Mouse (Mus musculus) MEL (cell line): Measurements from ENCODE around the gene Hivep2.

ENCODE experiments used
- CTCF ChIP-seq, 3 experiments: IDR thresholded peaks in 2 of 3; conservative IDR thresholded peaks in 1 of 3; 2 replicates each; pipeline ENCODE4 v1.5.1; 2011 to 2012; ENCODE audit warnings: low read length in 3 of 3, low read depth in 2 of 3, mild to moderate bottlenecking in 2 of 3, improper control_type of control experiment in 1 of 3, inconsistent platforms in 1 of 3, mixed read lengths in 1 of 3, moderate library complexity in 1 of 3; ENCODE audit not compliant: control insufficient read depth in 1 of 3, insufficient read depth in 1 of 3, poor library complexity in 1 of 3, severe bottlenecking in 1 of 3
- EP300 ChIP-seq, 2 experiments: IDR thresholded peaks; 2 replicates each; pipeline ENCODE4 v1.6.1; 2011; ENCODE audit warnings: improper control_type of control experiment in 2 of 2, low read length in 2 of 2, low read depth in 1 of 2, mild to moderate bottlenecking in 1 of 2
- NELFE ChIP-seq: IDR thresholded peaks from 2 replicates; pipeline ENCODE4 v1.6.1; 2011; ENCODE audit warnings: low read depth, low read length, improper control_type of control experiment
- POLR2A ChIP-seq, 2 experiments: IDR thresholded peaks; 2 replicates each; pipeline ENCODE4 v1.6.1; 2011 to 2012; ENCODE audit warnings: low read length in 2 of 2, mild to moderate bottlenecking in 2 of 2, control low read depth in 1 of 2, improper control_type of control experiment in 1 of 2, low read depth in 1 of 2, moderate library complexity in 1 of 2; ENCODE audit not compliant: control insufficient read depth in 1 of 2, insufficient read depth in 1 of 2, poor library complexity in 1 of 2
- POLR2AphosphoS2 ChIP-seq: IDR thresholded peaks from 2 replicates; pipeline ENCODE4 v1.6.1; 2011; ENCODE audit warnings: low read length, improper control_type of control experiment
- SIN3A ChIP-seq: IDR thresholded peaks from 2 replicates; pipeline ENCODE4 v1.6.1; 2012; ENCODE audit warnings: low read length, improper control_type of control experiment, inconsistent platforms
- SMC3 ChIP-seq: IDR thresholded peaks from 2 replicates; pipeline ENCODE4 v1.6.1; 2011; ENCODE audit warnings: low read depth, low read length, improper control_type of control experiment
- USF1 ChIP-seq: IDR thresholded peaks from 2 replicates; pipeline ENCODE4 v1.6.1; 2014; ENCODE audit warnings: low read depth, mild to moderate bottlenecking, inconsistent platforms, low read length, improper control_type of control experiment, moderate library complexity

DNA sequence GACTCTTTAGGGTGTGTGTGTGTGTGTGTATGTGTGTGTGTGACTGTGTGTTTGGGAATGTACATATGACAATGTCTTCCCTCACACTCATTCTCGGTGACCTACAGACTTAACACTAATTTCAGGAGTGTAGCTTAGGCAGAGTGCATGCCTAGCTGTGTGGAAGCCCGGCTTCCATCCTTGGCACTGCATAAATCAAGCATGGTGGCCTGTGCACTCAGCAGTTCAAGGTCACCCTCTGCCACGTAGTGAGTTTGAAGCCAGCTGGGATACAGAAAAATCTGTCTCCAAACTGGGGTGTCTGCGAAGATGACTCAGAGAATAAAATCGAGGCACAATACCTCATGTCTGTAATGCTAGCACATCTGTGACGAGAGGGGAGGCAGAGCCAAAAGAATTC is 115.0 kb downstream of the Hivep2 start:
- TF ChIP-seq SMC3, result no peak
- no peak for TF ChIP-seq NELFE
- TF ChIP-seq CTCF (IDR thresholded peaks at IDR 0.05 in 2 of 3, conservative IDR thresholded peaks at IDR 0.05 in 1 of 3; ENCODE audit: control insufficient read depth in 1 of 3, insufficient read depth in 1 of 3, low read depth in 2 of 3, low read length in 3 of 3, poor library complexity in 1 of 3, severe bottlenecking in 1 of 3), result no peak
- no peak for TF ChIP-seq SIN3A
- TF ChIP-seq POLR2A (IDR thresholded peaks at IDR 0.05; ENCODE audit: control insufficient read depth in 1 of 2, insufficient read depth in 1 of 2, low read depth in 1 of 2, low read length in 2 of 2, poor library complexity in 1 of 2), result no peak
- no peak for TF ChIP-seq POLR2AphosphoS2
- TF ChIP-seq EP300 (IDR thresholded peaks at IDR 0.05; ENCODE audit: low read depth in 1 of 2, low read length in 2 of 2), result no peak
- no peak for TF ChIP-seq USF1
